Mouse (Mus musculus) heart, adult 2 months (tissue): ENCODE measurements around the gene Kng1.

Experiments used
- CTCF ChIP-seq: fragments of 200-600 bp; IDR thresholded peaks from 2 replicates; pipeline ENCODE4 v1.8.1; 2022; ENCODE audit warnings: antibody characterized with exemption, mild to moderate bottlenecking, moderate library complexity
- POLR2A ChIP-seq: fragments of 200-500 bp; IDR thresholded peaks from 2 replicates; pipeline ENCODE4 v1.6.1; 2011; ENCODE audit warnings: mild to moderate bottlenecking, low read depth, low read length, control low read depth; ENCODE audit not compliant: insufficient read depth

DNA sequence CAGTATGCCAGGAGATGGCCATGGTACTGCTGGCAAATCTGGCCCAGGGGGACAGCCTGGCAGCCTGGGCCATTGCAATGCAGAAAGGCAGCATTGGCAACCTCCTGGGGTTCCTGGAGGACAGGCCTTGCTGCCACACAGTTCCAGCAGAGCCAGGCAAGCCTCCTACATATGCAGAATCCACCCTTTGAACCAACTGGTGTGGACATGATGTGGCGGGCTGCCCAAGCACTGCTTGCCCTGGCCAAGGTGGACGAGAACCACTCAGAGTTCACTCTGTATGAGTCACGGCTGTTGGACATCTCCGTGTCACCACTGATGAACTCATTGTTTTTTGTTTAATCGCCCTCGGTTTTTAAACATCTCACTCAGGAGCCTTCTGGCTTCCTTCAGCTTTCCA, 36.5 kb downstream of the Kng1 start:
- TF ChIP-seq CTCF (no peak), POLR2A (no peak)
